Mouse (Mus musculus): Measurements from ENCODE around the gene Map7.

Map7 gene

DNA sequence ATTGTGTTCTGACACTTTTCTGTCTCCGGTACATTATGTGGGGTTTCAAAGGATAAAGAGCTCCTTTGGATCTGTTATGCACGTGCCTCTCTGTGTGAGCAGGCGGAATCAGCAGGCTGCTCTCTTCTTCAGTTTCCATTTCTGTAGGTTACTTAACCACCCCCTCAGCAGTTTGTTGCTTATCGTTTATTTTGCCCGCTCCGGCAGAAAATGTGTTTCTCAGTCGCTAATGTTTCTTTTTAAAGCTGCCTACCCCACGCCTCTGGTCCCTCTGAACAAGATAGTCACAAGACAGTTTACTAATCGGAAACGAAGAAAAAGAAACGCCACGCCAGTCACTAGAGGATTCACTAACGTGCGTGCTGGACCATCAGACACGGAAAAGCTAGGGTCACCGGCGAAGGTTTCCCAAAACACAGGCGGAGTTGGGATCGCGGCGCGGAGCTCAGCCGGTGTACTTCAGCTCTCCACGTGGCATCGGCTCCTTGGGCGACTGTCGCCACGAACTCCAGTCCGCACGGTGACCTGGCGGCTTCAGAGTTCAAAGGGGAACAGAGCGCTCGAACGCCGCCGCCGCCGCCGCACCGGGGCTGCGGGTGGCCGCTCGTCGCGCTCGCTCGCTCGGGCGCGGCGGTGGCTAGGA lies at the start of gene Map7:
Gene Map7, plus strand, starts transcription at position 342 of the 643 bp plus-strand sequence.
- DNase-seq (ENCODE audit: low read depth) = no peak

DNA sequence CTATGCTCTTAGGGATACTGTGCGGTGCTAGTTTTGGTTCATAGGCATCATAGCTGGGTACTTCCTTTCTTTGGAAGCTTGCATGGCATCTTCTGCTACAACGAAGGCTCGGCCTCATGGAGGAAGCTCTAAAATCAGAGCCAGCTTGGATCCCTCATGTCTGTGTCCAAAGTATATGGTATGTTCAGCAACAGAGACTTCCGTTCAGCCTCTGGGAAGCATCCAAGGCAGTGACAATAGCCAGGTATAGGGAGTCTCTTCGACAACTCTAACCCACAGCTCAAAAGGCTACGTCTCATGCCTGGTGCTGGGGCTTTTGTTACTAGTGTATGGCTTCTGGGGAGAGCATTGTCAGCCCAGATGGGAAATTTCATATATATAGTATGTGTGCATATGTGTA lies 46.8 kb upstream of the Map7 start:
- DNase-seq (ENCODE audit: low read depth) = no peak

- DNase-seq (ENCODE audit: low read depth) = peak; percentile 19
Measured at GRCm38 (mm10) chr10:20104271-20104931, 43.9 kb upstream of the Map7 start.

- no peak for DNase-seq (ENCODE audit: low read depth)
Measured at GRCm38 (mm10) chr10:20105575-20105974, 42.7 kb upstream of the Map7 start.

DNA sequence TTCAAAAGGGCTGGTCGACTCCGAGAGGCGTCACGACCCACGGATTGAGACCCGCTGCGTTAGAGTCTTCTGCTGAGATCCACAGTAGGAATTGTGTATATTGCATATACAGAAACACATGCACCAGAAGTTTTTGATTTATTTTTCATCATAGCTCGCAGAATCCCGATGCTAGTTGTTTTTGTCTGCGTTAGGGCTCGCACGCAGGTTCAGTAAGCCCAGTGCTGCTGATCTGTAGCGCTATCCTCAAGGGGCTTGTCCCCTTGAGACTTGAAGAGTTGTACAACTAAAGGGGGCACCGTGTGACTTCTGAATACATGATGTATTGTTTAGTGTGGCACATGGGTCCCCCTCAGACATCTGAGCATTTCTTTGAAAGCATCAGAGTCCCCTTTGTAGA lies 41.2 kb upstream of the Map7 start:
- DNase-seq (ENCODE audit: low read depth) = no peak

GRCm38 (mm10) chr10:20111508-20111907 lies 36.8 kb upstream of the Map7 start:
- DNase-seq (ENCODE audit: low read depth) = no peak

- no peak for DNase-seq (ENCODE audit: low read depth)
Measured at GRCm38 (mm10) chr10:20112026-20112973, 36.0 kb upstream of the Map7 start.

DNA sequence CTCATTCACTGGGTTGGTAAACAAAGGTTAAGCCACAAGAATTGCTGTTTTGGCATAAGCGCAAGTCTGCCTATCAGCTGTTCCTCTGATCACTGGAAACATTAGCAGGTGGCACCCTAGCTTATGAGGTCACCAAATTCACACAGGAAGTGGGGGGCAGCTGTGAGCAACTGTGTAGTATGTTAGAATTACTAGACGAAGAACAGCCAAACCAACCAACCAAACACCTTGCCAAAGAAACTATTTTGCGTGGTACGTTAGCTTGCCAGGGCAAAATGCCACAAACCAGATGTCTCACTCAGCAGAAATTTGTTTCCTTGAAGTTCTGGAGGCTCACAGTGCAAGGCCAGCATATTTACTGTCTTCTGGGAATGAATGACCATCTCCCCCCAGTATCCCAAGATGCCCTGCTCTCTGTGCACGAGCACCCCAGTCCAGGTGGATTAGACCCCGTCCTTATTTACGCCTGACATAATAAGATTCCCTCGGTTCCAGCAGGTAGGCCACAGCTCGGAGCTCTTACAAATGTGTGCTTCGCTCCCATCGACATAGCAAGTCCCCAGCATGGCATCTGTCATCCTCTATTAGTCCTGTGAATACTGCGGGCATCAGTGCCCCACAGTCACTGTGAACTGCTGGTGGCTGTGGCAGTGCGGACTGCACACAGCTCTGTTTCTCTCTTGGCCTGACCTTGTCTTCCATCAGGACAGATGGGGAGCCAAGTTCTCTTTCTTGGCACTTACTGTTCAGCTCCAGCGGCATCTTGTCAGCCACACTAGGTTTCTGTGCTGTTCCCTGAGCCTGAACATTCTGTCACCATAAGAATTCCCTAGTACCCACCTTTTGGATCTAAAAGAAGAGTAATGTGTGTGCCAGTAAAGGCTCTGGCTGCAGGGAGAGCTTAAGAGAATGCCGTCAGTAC lies 28.5 kb upstream of the Map7 start:
- DNase-seq (ENCODE audit: low read depth) = peak; percentile 26

DNA sequence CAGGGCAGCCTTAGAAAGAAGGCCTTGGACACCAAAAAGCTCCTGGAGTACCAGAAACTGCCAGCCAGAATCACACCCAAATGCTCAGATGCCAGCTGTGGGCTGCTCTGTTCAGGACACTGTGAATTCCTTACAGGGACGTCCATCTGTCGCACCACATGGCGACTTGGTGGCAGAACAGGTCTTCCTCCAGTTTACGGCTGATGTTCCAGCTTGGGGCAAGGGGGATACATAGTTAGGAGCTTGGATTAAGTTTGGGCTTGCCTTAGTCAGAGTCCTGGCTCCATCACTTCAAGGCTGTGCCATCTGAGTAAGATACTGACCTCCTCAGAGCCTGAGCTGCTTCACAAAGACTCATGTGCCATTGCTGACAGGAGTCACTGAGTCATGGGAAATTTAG lies 26.3 kb upstream of the Map7 start:
- no peak for DNase-seq (ENCODE audit: low read depth)

GRCm38 (mm10) chr10:20123401-20123800 lies 24.9 kb upstream of the Map7 start:
- DNase-seq (ENCODE audit: low read depth) = peak; percentile 34

GRCm38 (mm10) chr10:20124576-20124975 lies 23.7 kb upstream of the Map7 start:
- no peak for DNase-seq (ENCODE audit: low read depth)

GRCm38 (mm10) chr10:20125226-20125625 lies 23.0 kb upstream of the Map7 start:
- DNase-seq (ENCODE audit: low read depth) = peak; percentile 70

DNA sequence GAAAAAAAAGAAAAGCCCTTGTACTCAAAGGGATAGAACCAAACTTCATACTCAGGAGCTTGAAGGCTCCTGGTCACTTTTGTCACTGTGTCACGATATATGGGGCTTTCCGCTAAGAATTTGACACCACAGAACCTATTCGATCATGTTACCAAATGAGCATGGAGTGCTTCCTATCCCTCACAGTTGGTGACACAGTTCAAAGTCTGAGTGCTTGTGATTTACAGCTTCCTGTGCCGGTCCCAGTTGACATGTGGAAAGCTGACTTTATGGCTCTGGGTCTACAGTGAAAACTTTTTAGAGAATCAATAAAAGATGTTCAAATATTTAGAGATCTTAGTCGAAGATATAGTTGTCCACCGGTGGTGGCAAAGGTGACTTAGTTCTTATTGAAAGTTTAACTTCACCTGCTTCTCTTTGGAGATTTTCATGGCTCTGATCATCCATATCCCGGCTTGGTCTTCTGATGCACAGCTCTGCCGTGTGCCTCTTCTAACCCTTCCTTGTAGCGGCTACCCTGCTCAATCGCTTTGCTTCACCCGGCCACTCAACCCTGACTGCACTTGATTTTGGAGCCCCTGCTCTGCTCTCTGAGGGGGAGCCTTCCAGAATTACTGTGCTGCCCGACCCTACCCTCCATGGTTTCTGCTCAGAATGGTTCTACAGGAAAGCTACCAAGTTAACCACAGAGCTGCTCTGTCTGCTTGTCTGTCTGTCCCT lies 15.2 kb upstream of the Map7 start:
- no peak for DNase-seq (ENCODE audit: low read depth)

DNA sequence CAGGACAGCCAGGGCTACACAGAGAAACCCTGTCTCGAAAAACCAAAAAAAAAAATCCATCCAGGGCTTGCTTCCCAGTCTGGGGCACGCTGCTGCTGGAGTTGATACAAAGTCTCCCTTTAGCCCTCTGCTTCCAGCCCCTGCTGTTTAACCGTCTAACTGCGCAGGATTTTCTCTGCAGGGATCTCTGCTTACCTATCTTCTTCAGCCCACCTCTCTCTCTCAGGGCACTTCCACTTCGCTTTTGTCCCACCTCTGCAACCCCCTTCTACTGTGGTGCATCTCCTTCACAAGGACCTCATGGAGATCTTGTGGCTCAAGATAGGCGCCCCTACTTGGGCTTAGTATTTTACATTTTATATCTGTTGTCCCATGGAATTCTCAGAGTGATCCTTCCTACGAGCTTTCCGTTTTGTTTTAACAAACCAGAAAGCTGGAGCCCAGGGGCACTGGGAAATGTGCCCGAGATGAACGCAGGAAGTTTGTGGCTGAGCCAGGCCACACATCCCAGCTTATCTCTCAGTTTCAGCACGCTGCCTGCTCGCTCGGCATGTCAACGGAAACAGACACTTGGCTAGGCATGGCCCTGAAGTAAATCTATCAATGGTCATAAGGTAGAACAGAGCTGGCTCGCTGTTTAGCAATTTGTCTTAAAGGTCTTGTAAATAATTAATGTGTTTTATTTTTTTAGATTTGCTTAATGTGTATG lies 12.8 kb upstream of the Map7 start:
- no peak for DNase-seq (ENCODE audit: low read depth)

GRCm38 (mm10) chr10:20136505-20136904 lies 11.8 kb upstream of the Map7 start:
- DNase-seq (ENCODE audit: low read depth) = no peak

DNA sequence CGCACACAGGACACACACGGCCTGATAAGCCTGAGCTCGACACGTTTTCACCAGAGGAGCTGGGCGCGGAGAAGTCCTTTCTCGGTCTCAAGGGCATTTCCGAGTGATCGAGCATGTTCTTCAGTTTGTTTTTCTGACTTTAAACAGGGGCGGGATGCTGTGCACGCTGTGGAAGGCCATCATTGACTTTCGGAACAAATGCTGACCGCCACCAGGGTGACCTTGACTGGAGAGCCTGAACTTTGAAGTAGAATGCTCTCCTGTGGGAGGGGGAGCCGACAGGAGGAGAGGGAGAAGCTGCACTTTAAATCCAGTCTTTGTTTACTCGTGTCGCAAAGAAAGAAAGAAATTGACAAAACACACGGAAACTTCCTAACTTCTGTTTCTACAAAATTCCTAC lies 6.9 kb upstream of the Map7 start:
- DNase-seq (ENCODE audit: low read depth) = no peak

GRCm38 (mm10) chr10:20148773-20149120 lies 476 bp downstream of the Map7 start:
- peak; percentile 71 for DNase-seq (ENCODE audit: low read depth)

DNA sequence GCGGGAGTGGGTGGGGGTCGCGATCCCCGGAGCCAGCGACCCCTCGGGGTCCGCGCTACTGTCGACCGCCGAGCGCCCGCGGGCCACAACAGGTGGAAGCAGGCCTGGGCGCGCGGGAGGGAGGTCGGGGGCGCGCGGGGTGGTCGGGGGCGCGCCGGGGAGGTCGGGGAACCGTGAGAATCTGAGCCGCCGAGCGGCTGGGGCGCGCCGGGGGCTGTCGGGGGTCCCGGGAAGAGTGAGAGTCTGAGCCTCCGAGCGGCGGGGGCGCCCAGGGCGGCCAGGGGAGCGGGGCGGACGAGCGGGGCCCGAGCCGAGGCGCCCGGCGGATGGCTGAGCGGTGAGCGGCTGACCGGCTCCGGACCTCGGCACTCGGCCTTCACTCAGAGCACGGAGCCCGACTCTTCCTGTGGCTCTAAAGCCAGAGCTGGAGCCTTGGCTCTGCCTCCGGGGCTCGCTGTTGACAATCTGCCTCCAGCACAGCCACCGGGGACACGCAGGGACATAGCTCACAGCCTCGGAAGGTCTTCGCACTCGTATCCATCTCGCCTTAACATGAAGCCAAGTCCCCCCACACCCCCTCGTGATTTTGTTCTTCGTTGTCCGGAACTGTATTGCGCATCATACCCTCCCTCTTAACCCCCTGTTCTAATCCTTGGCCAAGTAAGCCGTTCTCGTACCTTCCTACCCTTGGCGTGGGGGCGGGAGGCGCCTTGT lies 1.0 kb downstream of the Map7 start:
- DNase-seq (ENCODE audit: low read depth) = peak; percentile 59

DNA sequence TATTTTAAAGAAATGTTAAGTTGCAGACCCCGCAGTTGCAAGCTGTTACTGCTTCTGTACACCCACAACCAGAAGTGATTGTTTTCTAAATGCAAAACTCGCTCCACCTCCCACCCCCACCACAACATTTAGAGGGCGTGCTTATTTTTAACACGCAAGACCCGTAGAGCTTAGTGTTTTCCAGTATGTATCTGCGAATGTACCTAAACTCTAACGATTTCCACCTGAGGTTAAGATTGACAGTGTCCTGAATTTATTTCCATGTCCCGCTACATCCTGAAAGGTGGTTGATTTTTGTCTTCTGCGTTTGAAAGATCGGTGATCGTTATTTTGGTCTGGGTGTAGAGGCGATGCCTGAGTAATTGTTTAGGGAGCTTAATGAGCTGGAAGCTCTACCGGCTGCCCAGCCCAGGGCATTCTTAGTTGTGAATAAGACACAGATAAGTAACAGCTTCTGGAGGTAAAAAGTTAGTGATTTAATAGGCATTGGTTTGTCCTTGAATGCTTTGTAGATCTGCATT lies 1.6 kb downstream of the Map7 start:
- DNase-seq (ENCODE audit: low read depth) = peak; percentile 47

DNA sequence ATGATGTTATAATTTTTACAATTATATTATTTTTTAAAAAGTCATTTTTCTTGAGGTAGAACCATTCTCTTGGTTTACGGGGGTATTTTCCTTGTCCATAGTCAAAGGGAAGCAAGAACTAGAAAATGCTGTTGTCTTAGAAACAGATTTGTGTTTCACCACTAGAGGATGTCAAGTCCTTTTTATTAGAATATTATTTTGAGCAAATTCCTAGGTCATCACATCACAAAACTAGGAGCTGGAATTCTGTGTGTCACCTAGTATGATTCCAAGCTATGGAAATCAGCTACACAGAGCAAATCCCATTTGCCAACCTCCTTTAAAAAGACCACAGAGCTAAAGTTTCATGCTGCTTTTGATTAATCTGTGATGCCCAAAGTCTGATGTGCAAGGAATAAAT lies 3.9 kb downstream of the Map7 start:
- DNase-seq (ENCODE audit: low read depth) = no peak
